Comparison of ENCODE assay signal across 17 mouse cellular contexts in the genomic region with DNA sequence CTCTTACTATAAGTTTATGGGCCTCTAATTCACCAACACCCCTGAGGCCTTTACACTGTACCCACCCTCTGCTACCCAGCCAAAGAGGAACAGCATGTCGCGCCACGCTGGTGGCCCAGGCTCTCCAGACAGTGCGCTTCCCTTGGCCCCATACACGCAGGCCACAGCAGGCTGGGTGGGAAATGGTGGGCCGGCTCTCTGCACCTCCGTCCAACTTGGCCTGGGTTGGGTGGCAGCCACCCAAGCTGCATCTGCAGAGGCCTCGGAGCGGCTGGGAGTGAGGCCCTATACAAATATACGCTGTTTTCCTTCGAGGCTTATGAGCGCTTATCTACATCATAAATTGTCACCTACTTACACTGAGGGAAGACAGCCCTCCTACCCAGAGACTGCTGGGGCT.
A peak's percentile ranks its signal among the peaks of the same experiment; 100 is the strongest.
DNase-seq lines count a peak whose midpoint lies in the region; ATAC-seq lines count a peak whose summit lies in the region.
"Had no signal": no experiment of that assay in that cellular context is flagged by ENCODE, and none has a peak within 500 bp of the region (broad histone marks: within the 10 kb centered on the region; RNA-seq: fewer than 3 reads in every experiment).

No protein-coding gene starts in this region.

- H3K9me3 ChIP-seq in heart, embryonic 12.5 days (replicated peaks): peaks cover 5% of the 10 kb centered on the region; the same call in 1 of the 2 replicates
- peaks cover 4% of the 10 kb centered on the region; the same call in 1 of the 2 replicates for H3K9me3 ChIP-seq in embryonic facial prominence, embryonic 10.5 days
- H3K9me3 ChIP-seq: liver, embryonic 12.5 days had no signal

- no peak for ATAC-seq in heart, embryonic 12.5 days (ENCODE audit: insufficient number of reproducible peaks, low FRiP score)
- ATAC-seq: inflammation-experienced regulatory T-cells, adult 6 months; liver, embryonic 12.5 days; midbrain, embryonic 13.5 days had no signal

- H3K4me2 ChIP-seq in heart, embryonic 12.5 days: no peak overlapping the region
- H3K4me2 ChIP-seq: forebrain, embryonic 12.5 days; hindbrain, embryonic 12.5 days; liver, embryonic 12.5 days; midbrain, embryonic 13.5 days had no signal

- H3K4me3 ChIP-seq in heart, embryonic 12.5 days: no peak overlapping the region
- H3K4me3 ChIP-seq in embryonic facial prominence, embryonic 10.5 days: no peak overlapping the region
- H3K4me3 ChIP-seq: forebrain, embryonic 12.5 days; hindbrain, embryonic 12.5 days; layer of hippocampus, adult 2 months; liver, embryonic 12.5 days; midbrain, embryonic 13.5 days had no signal

- H3K27ac ChIP-seq in heart, embryonic 12.5 days (ENCODE audit: poor library complexity, severe bottlenecking): no peak overlapping the region
- H3K27ac ChIP-seq in embryonic facial prominence, embryonic 10.5 days (replicated peaks): 0 out of 2 replicates have a peak overlapping the region, but pooled peaks have one; percentile 27
- H3K27ac ChIP-seq: forebrain, embryonic 12.5 days; hindbrain, embryonic 12.5 days; layer of hippocampus, adult 2 months; liver, embryonic 12.5 days; midbrain, embryonic 13.5 days had no signal

- 0 out of 2 replicates have a peak, but pooled peaks cover 13% of the 10 kb centered on the region for H3K27me3 ChIP-seq in heart, embryonic 12.5 days (replicated peaks)
- H3K27me3 ChIP-seq in embryonic facial prominence, embryonic 10.5 days (replicated peaks; ENCODE audit: low read depth, poor library complexity, severe bottlenecking): peaks cover 77% of the 10 kb centered on the region
- H3K27me3 ChIP-seq: hindbrain, embryonic 12.5 days had no signal

- peaks cover 29% of the 10 kb centered on the region for H3K4me1 ChIP-seq in heart, embryonic 12.5 days (replicated peaks)
- H3K4me1 ChIP-seq in embryonic facial prominence, embryonic 10.5 days: peaks cover 48% of the 10 kb centered on the region
- H3K4me1 ChIP-seq: forebrain, embryonic 12.5 days; hindbrain, embryonic 12.5 days; liver, embryonic 12.5 days; midbrain, embryonic 13.5 days had no signal

- WGBS in heart, embryonic 12.5 days: 64% methylated on average over 12 of the region's 12 CpGs
- WGBS in embryonic facial prominence, embryonic 10.5 days: 93% methylated on average over 12 of the region's 12 CpGs

- intact Hi-C loops in heart, postnatal 10 days (cut with DNase I): no loop called here

- H3K9ac ChIP-seq in heart, embryonic 12.5 days: no peak overlapping the region
- H3K9ac ChIP-seq: forebrain, embryonic 12.5 days; hindbrain, embryonic 12.5 days; liver, embryonic 12.5 days; midbrain, embryonic 13.5 days had no signal

- H3K36me3 ChIP-seq in heart, embryonic 12.5 days: no peaks in the 10 kb centered on the region
- H3K36me3 ChIP-seq in embryonic facial prominence, embryonic 10.5 days (replicated peaks): no peaks in the 10 kb centered on the region
- H3K36me3 ChIP-seq: forebrain, embryonic 12.5 days; hindbrain, embryonic 12.5 days; liver, embryonic 12.5 days; midbrain, embryonic 13.5 days had no signal

- peak; percentile 40 to 47 for DNase-seq in cerebellum, postnatal 14 days
- no peak for DNase-seq in cerebellum, postnatal 36 days
- DNase-seq in heart, postnatal 10 days: peak; percentile 59 to 62
- DNase-seq in kidney, postnatal 10 days: peak; percentile 61
- DNase-seq in kidney, adult 18-20 months: no peak
- DNase-seq in embryonic facial prominence, embryonic 10.5 days (ENCODE audit: low spot score): no peak
- DNase-seq in thymus, postnatal 10 days (ENCODE audit: low spot score in 2 of 2): no peak
- DNase-seq: cerebellum, adult 9-10 months; right cerebral cortex, postnatal 25 days; thymus, postnatal 25 days had no signal

Comparison
In these comparisons a context has a peak if more than half of its experiments do, and no peak if none do; other contexts are left out.
1. DNase-seq: peak in cerebellum, postnatal 14 days (2 of 2), heart, postnatal 10 days (2 of 2) and kidney, postnatal 10 days (single experiment); none in cerebellum, postnatal 36 days (0 of 2), kidney, adult 18-20 months (single experiment), embryonic facial prominence, embryonic 10.5 days (single experiment) and thymus, postnatal 10 days (0 of 2).